Mouse (Mus musculus) MEL (cell line): ENCODE measurements around the gene 4930505A04Rik.

Experiments used
- CTCF ChIP-seq, 3 experiments: IDR thresholded peaks in 2 of 3; conservative IDR thresholded peaks in 1 of 3; 2 replicates each; pipeline ENCODE4 v1.5.1; 2011 to 2012; ENCODE audit warnings: low read length in 3 of 3, low read depth in 2 of 3, mild to moderate bottlenecking in 2 of 3, improper control_type of control experiment in 1 of 3, inconsistent platforms in 1 of 3, mixed read lengths in 1 of 3, moderate library complexity in 1 of 3; ENCODE audit not compliant: control insufficient read depth in 1 of 3, insufficient read depth in 1 of 3, poor library complexity in 1 of 3, severe bottlenecking in 1 of 3
- GATA1 ChIP-seq: IDR thresholded peaks from 2 replicates; pipeline ENCODE4 v1.6.1; 2011; ENCODE audit warnings: low read depth, low read length, improper control_type of control experiment
- HCFC1 ChIP-seq: IDR thresholded peaks from 2 replicates; pipeline ENCODE4 v1.6.1; 2012; ENCODE audit warnings: low read depth, mild to moderate bottlenecking, inconsistent platforms, low read length, improper control_type of control experiment, moderate library complexity
- MAX ChIP-seq: IDR thresholded peaks from 2 replicates; pipeline ENCODE4 v1.6.1; 2011; ENCODE audit warnings: low read length, improper control_type of control experiment
- POLR2A ChIP-seq, 2 experiments: IDR thresholded peaks; 2 replicates each; pipeline ENCODE4 v1.6.1; 2011 to 2012; ENCODE audit warnings: low read length in 2 of 2, mild to moderate bottlenecking in 2 of 2, control low read depth in 1 of 2, improper control_type of control experiment in 1 of 2, low read depth in 1 of 2, moderate library complexity in 1 of 2; ENCODE audit not compliant: control insufficient read depth in 1 of 2, insufficient read depth in 1 of 2, poor library complexity in 1 of 2
- TBP ChIP-seq: IDR thresholded peaks from 2 replicates; pipeline ENCODE4 v1.8.0; 2011; ENCODE audit warnings: low read depth, low read length, improper control_type of control experiment
- TCF12 ChIP-seq: IDR thresholded peaks from 2 replicates; pipeline ENCODE4 v1.6.1; 2014; ENCODE audit warnings: low read depth, mild to moderate bottlenecking, inconsistent platforms, low read length, improper control_type of control experiment, moderate library complexity

DNA sequence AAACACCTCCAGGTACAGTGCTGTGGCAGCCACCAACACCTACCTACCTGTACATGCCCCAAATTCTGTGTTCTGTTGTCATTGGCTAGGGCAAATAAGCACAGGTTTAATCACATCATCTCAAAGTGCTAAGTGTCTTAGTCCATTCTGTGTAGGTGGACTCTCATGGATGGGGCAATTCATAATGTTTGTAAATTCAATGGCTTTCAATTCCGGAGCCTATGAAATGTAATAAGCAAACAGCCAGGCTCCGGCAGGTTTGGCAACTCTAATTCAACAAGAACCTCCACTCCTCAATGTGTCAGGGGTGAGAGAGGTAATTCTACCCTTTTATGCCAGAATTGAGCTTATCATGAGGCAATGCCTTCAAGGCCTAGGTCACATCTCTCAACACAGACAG, 23.5 kb downstream of the 4930505A04Rik start:
- TF ChIP-seq TBP, result no peak
- TF ChIP-seq MAX, result no peak
- TF ChIP-seq CTCF (IDR thresholded peaks at IDR 0.05 in 2 of 3, conservative IDR thresholded peaks at IDR 0.05 in 1 of 3; ENCODE audit: control insufficient read depth in 1 of 3, insufficient read depth in 1 of 3, low read depth in 2 of 3, low read length in 3 of 3, poor library complexity in 1 of 3, severe bottlenecking in 1 of 3), result no peak
- no peak for TF ChIP-seq TCF12
- TF ChIP-seq HCFC1, result no peak
- no peak for TF ChIP-seq POLR2A (IDR thresholded peaks at IDR 0.05; ENCODE audit: control insufficient read depth in 1 of 2, insufficient read depth in 1 of 2, low read depth in 1 of 2, low read length in 2 of 2, poor library complexity in 1 of 2)
- TF ChIP-seq GATA1, result no peak
